Mouse (Mus musculus): Measurements from ENCODE around the gene Dffa. TPM values are rescaled to one million over a fixed set of nuclear protein-coding genes. Genes with fewer than 3 reads are reported as not detected.

The Dffa gene
- total RNA-seq, 1 experiment = 15.2 TPM

DNA sequence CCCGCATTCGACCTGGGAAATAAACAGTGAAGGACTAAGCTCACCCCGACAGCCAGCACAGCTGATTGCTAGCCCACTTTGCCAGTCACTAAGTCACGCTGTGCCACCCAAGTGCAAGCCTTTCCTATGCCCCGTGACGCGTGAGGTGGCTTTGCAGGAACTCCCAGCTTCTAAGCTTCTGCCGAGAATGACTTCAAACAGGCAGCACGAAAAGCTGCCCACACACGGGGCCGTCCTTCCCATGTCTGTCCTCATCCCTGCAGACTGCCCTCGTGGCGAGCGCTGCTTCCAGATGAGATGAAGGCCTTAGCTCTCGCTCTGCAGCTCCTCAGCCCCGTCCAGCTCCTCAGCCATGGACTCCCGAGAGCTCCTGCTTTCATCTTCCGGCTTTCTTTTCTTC lies 24.5 kb downstream of the Dffa start:
- in situ Hi-C loops (cut with MboI; ENCODE audit: low sequenced_read_pairs in 2 of 2, unreplicated experiment in 2 of 2) = no loop called here
- H3K9me3 ChIP-seq (ENCODE audit: control insufficient read depth, insufficient read depth, low read depth, low read length) = no peaks in the 10 kb centered on the region
- TF ChIP-seq HCFC1 (IDR thresholded peaks at IDR 0.05; ENCODE audit: borderline replicate concordance, insufficient read depth, low read length) (no peak), ZNF384 (IDR thresholded peaks at IDR 0.05; ENCODE audit: low read depth, low read length) (no peak), MAFK (IDR thresholded peaks at IDR 0.05; ENCODE audit: insufficient read depth, low read depth, low read length) (no peak), CHD2 (IDR thresholded peaks at IDR 0.05; ENCODE audit: low read depth, low read length) (no peak), ZC3H11A (IDR thresholded peaks at IDR 0.05; ENCODE audit: borderline replicate concordance, low read depth, low read length) (no peak)
- peaks cover 5 to 32% of the 10 kb centered on the region in 2 experiments; a peak in 2 of 4 replicates for H3K4me1 ChIP-seq (ENCODE audit: control insufficient read depth in 2 of 2, insufficient read depth in 2 of 2, low read length in 2 of 2, poor library complexity in 1 of 2)
- no peak overlapping the region for H3K4me3 ChIP-seq (ENCODE audit: insufficient read depth in 1 of 2, low read depth in 1 of 2, low read length in 2 of 2, poor library complexity in 1 of 2, severe bottlenecking in 1 of 2)
- peaks cover 36% of the 10 kb centered on the region for H3K36me3 ChIP-seq (ENCODE audit: control insufficient read depth, insufficient read depth, low read length, poor library complexity, severe bottlenecking)
- H3K9ac ChIP-seq (ENCODE audit: insufficient read depth, low read depth, low read length, poor library complexity, severe bottlenecking) = no peak overlapping the region
- no peak for DNase-seq (ENCODE audit: low read depth, low spot score)
- H3K27ac ChIP-seq (ENCODE audit: insufficient read depth, low read depth, low read length, poor library complexity, severe bottlenecking) = no peak overlapping the region

DNA sequence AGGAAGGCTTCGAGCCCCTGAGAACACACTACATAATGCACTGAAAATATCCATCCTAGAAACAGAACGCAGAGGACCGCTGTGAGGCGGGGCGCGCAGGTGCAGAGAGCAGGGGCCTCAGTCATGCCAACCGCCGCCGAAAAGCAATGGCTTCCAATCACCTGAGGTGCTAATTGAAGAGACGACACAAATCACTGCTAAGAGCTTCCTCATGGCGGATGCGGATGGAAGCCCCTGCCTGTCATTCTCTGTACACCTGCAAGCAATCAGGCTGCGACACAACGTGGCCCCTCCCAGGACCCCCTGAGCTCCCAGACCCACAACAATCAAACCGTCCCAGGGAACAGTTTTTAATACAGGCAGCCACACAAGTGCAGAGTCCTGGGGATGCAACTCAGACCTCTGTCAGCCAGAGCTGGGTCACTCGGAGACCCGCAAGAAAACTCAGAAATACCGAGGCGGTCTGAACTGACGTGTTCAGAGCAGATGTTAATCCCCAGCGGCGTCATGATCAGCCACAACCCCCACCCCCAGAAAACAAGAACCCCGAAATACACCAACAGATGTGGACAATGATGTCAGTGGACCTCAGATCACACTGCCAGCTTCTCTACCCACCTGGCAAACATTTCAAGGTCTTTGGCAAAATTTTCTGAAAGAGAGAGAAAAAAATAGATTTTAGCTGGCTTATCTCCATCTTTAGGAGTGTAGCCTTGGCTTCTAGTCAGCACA lies 27.2 kb downstream of the Dffa start:
- TF ChIP-seq HCFC1 (IDR thresholded peaks at IDR 0.05; ENCODE audit: borderline replicate concordance, insufficient read depth, low read length) = no peak
- no peak for TF ChIP-seq CHD2 (IDR thresholded peaks at IDR 0.05; ENCODE audit: low read depth, low read length)
- TF ChIP-seq ZC3H11A (IDR thresholded peaks at IDR 0.05; ENCODE audit: borderline replicate concordance, low read depth, low read length) = no peak
- no peak for TF ChIP-seq ZNF384 (IDR thresholded peaks at IDR 0.05; ENCODE audit: low read depth, low read length)
- TF ChIP-seq MAFK (IDR thresholded peaks at IDR 0.05; ENCODE audit: insufficient read depth, low read depth, low read length) = no peak
- H3K36me3 ChIP-seq (ENCODE audit: control insufficient read depth, insufficient read depth, low read length, poor library complexity, severe bottlenecking) = peaks cover 34% of the 10 kb centered on the region
- no peaks in the 10 kb centered on the region for H3K9me3 ChIP-seq (ENCODE audit: control insufficient read depth, insufficient read depth, low read depth, low read length)
- H3K4me3 ChIP-seq (ENCODE audit: insufficient read depth in 1 of 2, low read depth in 1 of 2, low read length in 2 of 2, poor library complexity in 1 of 2, severe bottlenecking in 1 of 2) = no peak overlapping the region
- in situ Hi-C loops (cut with MboI; ENCODE audit: low sequenced_read_pairs in 2 of 2, unreplicated experiment in 2 of 2) = no loop called here
- no peak overlapping the region; the same call in 1 of the 2 replicates for H3K9ac ChIP-seq (ENCODE audit: insufficient read depth, low read depth, low read length, poor library complexity, severe bottlenecking)
- peaks cover 3 to 19% of the 10 kb centered on the region in 2 experiments; a peak in 2 of 4 replicates for H3K4me1 ChIP-seq (ENCODE audit: control insufficient read depth in 2 of 2, insufficient read depth in 2 of 2, low read length in 2 of 2, poor library complexity in 1 of 2)
- H3K27ac ChIP-seq (ENCODE audit: insufficient read depth, low read depth, low read length, poor library complexity, severe bottlenecking) = no peak overlapping the region
- no peak for DNase-seq (ENCODE audit: low read depth, low spot score)

DNA sequence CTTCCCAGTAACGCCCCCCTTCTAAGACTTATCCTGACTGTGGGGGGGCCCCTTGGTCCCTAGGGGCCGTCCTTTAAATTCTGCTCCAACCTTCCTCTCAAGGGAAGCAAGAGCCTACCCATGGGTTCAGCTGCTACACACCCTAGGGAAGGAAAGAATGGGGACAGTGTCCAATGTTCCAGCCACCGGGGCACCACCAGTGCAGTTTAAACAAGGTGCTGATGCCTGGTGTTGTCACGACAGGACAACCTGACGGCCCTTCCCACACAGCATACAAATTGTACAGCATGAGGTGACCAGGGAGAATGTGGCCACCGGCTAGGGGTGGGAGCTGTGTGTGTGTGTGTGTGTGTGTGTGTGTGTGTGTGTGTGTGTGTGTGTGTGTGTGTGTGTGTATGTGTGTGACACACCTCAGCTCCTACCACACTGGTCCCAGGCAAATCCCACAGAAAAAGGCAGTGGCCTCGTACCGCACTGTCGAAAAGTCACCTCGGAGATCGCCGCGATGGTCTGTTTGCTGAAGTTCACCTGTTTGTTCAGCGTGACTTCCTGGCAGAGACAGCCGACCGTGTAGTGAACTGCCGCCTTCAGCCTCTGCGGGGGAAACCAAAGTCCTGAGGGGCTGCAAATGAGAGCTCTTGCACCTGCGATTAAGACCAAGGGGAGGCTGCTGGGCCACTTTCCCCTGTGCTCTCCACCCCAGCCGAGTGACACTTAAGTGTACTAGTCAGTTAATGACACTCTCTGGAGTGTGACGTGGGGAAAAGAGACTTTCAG lies 28.0 kb downstream of the Dffa start:
- Histone ChIP-seq H3K9ac (ENCODE audit: insufficient read depth, low read depth, low read length, poor library complexity, severe bottlenecking) (no peak overlapping the region), H3K9me3 (ENCODE audit: control insufficient read depth, insufficient read depth, low read depth, low read length) (no peaks in the 10 kb centered on the region), H3K27ac (ENCODE audit: insufficient read depth, low read depth, low read length, poor library complexity, severe bottlenecking) (no peak overlapping the region), H3K4me3 (ENCODE audit: insufficient read depth in 1 of 2, low read depth in 1 of 2, low read length in 2 of 2, poor library complexity in 1 of 2, severe bottlenecking in 1 of 2) (no peak overlapping the region), H3K36me3 (ENCODE audit: control insufficient read depth, insufficient read depth, low read length, poor library complexity, severe bottlenecking) (peaks cover 31% of the 10 kb centered on the region), H3K4me1 (ENCODE audit: control insufficient read depth in 2 of 2, insufficient read depth in 2 of 2, low read length in 2 of 2, poor library complexity in 1 of 2) (peaks cover 2 to 15% of the 10 kb centered on the region in 2 experiments; a peak in 2 of 4 replicates)
- in situ Hi-C loops (cut with MboI; ENCODE audit: low sequenced_read_pairs in 2 of 2, unreplicated experiment in 2 of 2) = no loop called here
- DNase-seq (ENCODE audit: low read depth, low spot score) = no peak
- no peak for TF ChIP-seq CHD2 (IDR thresholded peaks at IDR 0.05; ENCODE audit: low read depth, low read length)
- TF ChIP-seq MAFK (IDR thresholded peaks at IDR 0.05; ENCODE audit: insufficient read depth, low read depth, low read length) = no peak
- no peak for TF ChIP-seq ZC3H11A (IDR thresholded peaks at IDR 0.05; ENCODE audit: borderline replicate concordance, low read depth, low read length)
- no peak for TF ChIP-seq HCFC1 (IDR thresholded peaks at IDR 0.05; ENCODE audit: borderline replicate concordance, insufficient read depth, low read length)
- no peak for TF ChIP-seq ZNF384 (IDR thresholded peaks at IDR 0.05; ENCODE audit: low read depth, low read length)

DNA sequence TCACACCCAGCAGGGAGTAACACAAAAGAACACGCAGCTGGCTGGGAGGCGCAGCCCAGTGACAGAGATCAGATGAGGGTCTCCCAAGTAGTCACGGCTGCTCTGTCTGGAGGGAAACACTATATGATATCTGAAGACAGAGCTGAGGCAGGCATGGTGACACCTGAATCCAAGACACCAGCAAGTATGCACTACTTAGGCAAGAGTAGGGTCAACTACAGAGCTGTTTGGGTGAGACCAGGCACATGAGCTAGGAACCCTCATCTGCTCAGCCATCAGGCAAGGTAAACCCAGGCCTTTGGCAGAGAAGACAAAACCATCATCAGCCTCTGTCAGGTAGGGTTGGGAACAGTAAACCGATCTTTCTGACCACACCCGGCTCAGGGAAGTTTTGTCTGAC lies 29.4 kb downstream of the Dffa start:
- DNase-seq (ENCODE audit: low read depth, low spot score) = no peak
- H3K36me3 ChIP-seq (ENCODE audit: control insufficient read depth, insufficient read depth, low read length, poor library complexity, severe bottlenecking) = peaks cover 24% of the 10 kb centered on the region
- no peaks in the 10 kb centered on the region for H3K9me3 ChIP-seq (ENCODE audit: control insufficient read depth, insufficient read depth, low read depth, low read length)
- in situ Hi-C loops (cut with MboI; ENCODE audit: low sequenced_read_pairs in 2 of 2, unreplicated experiment in 2 of 2) = no loop called here
- no peak overlapping the region for H3K4me3 ChIP-seq (ENCODE audit: insufficient read depth in 1 of 2, low read depth in 1 of 2, low read length in 2 of 2, poor library complexity in 1 of 2, severe bottlenecking in 1 of 2)
- H3K4me1 ChIP-seq (ENCODE audit: control insufficient read depth in 2 of 2, insufficient read depth in 2 of 2, low read length in 2 of 2, poor library complexity in 1 of 2) = peaks cover 2 to 12% of the 10 kb centered on the region in 2 experiments; a peak in 2 of 4 replicates
- no peak overlapping the region for H3K9ac ChIP-seq (ENCODE audit: insufficient read depth, low read depth, low read length, poor library complexity, severe bottlenecking)
- H3K27ac ChIP-seq (ENCODE audit: insufficient read depth, low read depth, low read length, poor library complexity, severe bottlenecking) = no peak overlapping the region
- no peak for TF ChIP-seq CHD2 (IDR thresholded peaks at IDR 0.05; ENCODE audit: low read depth, low read length)
- TF ChIP-seq ZNF384 (IDR thresholded peaks at IDR 0.05; ENCODE audit: low read depth, low read length) = no peak
- TF ChIP-seq HCFC1 (IDR thresholded peaks at IDR 0.05; ENCODE audit: borderline replicate concordance, insufficient read depth, low read length) = no peak
- TF ChIP-seq ZC3H11A (IDR thresholded peaks at IDR 0.05; ENCODE audit: borderline replicate concordance, low read depth, low read length) = no peak

Measured in ES-E14 (cell line).